8 mouse cellular contexts compared by ENCODE assay signal in the genomic region with DNA sequence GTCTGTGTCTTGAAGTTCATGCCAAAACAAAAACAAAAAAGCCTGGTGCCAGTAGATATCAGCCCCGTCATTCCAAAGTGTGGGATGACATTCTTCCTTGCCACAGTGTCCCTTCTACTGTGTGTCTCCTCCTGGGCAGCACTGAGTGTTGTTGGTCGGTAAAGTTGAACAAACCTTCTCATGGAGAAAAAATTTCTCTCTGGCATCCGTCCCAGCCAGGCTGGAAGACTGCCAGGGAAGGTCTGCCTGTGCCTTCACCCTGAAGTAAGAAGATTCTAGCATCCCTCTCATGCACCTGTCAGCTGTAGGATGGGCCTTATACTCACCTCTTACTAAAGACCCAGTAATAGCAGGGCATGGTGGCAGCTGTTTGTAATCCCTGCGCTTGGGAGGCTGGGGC. TPM values are rescaled to one million over a fixed set of nuclear protein-coding genes. Genes with fewer than 3 reads are reported as not detected.
A peak's percentile ranks its signal among the peaks of the same experiment; 100 is the strongest.
DNase-seq lines count a peak whose midpoint lies in the region; ATAC-seq lines count a peak whose summit lies in the region.
"Had no signal": no experiment of that assay in that cellular context is flagged by ENCODE, and none has a peak within 500 bp of the region (broad histone marks: within the 10 kb centered on the region; RNA-seq: fewer than 3 reads in every experiment).

No protein-coding gene starts in this region.

- DNase-seq in cerebellum, adult 11-12 months = peak; percentile 74
- peak; percentile 85 for DNase-seq in kidney, postnatal 14 days
- DNase-seq in urinary bladder, postnatal 36 days (ENCODE audit: low spot score in 2 of 2) = peak; percentile 51 to 68
- DNase-seq in neural tube, embryonic 10.5 days (ENCODE audit: extremely low spot score, low spot score) = no peak
- DNase-seq in layer of hippocampus, adult 18-20 months (ENCODE audit: low spot score in 2 of 2) = no peak

- no peaks in the 10 kb centered on the region for H3K27me3 ChIP-seq in neural tube, embryonic 13.5 days
- H3K27me3 ChIP-seq in neural tube, embryonic 15.5 days (replicated peaks) = no peaks in the 10 kb centered on the region
- H3K27me3 ChIP-seq: midbrain, embryonic 15.5 days had no signal

- ATAC-seq in neural tube, embryonic 13.5 days (ENCODE audit: low read depth) = no peak
- no peak for ATAC-seq in neural tube, embryonic 15.5 days (ENCODE audit: low FRiP score)
- ATAC-seq: midbrain, embryonic 15.5 days had no signal

- H3K4me2 ChIP-seq in neural tube, embryonic 13.5 days = no peak overlapping the region
- H3K4me2 ChIP-seq in neural tube, embryonic 15.5 days = no peak overlapping the region
- H3K4me2 ChIP-seq: midbrain, embryonic 15.5 days had no signal

- no peaks in the 10 kb centered on the region for H3K9me3 ChIP-seq in neural tube, embryonic 13.5 days
- H3K9me3 ChIP-seq in neural tube, embryonic 15.5 days (replicated peaks) = no peaks in the 10 kb centered on the region
- H3K9me3 ChIP-seq: midbrain, embryonic 15.5 days had no signal

- H3K9ac ChIP-seq in neural tube, embryonic 13.5 days = peak overlapping the region; percentile 12; the same call in 1 of the 2 replicates
- H3K9ac ChIP-seq in neural tube, embryonic 15.5 days (replicated peaks) = no peak overlapping the region
- H3K9ac ChIP-seq: midbrain, embryonic 15.5 days had no signal

- WGBS in neural tube, embryonic 13.5 days = 70% methylated on average over 4 of the region's 4 CpGs
- 72% methylated on average over 4 of the region's 4 CpGs for WGBS in neural tube, embryonic 15.5 days

- H3K27ac ChIP-seq in neural tube, embryonic 13.5 days (replicated peaks) = no peak overlapping the region
- no peak overlapping the region for H3K27ac ChIP-seq in neural tube, embryonic 15.5 days (replicated peaks)
- H3K27ac ChIP-seq: midbrain, embryonic 15.5 days had no signal

- no peak overlapping the region for H3K4me3 ChIP-seq in neural tube, embryonic 13.5 days
- no peak overlapping the region for H3K4me3 ChIP-seq in neural tube, embryonic 15.5 days (replicated peaks)
- H3K4me3 ChIP-seq: midbrain, embryonic 15.5 days had no signal

- no peaks in the 10 kb centered on the region for H3K36me3 ChIP-seq in neural tube, embryonic 13.5 days
- H3K36me3 ChIP-seq in neural tube, embryonic 15.5 days = no peaks in the 10 kb centered on the region
- H3K36me3 ChIP-seq: midbrain, embryonic 15.5 days had no signal

- H3K4me1 ChIP-seq in neural tube, embryonic 13.5 days (replicated peaks) = peaks cover 20% of the 10 kb centered on the region
- peaks cover 23% of the 10 kb centered on the region for H3K4me1 ChIP-seq in neural tube, embryonic 15.5 days

RNA-seq across cellular contexts. Expression of gene Sart1, which starts 4.4 kb away (rescaled TPM):
- 72.2 and 74.8 TPM in 2 replicates for polyA plus RNA-seq in neural tube, embryonic 13.5 days (2015; fragmentation: Nextera tagmentation; extraction: Ambion mirVana)
- polyA plus RNA-seq in neural tube, embryonic 15.5 days (2015; fragmentation: Nextera tagmentation; extraction: Ambion mirVana) = 66.5 and 72.8 TPM in 2 replicates
- total RNA-seq in layer of hippocampus, adult 18-20 months (2021) = 100 to 1,000 TPM in 1 of 2 experiments, 10 to 100 TPM in 1; 96.9 to 117 TPM

RNA-seq across cellular contexts. Expression of gene Tsga10ip, which starts 9.4 kb away (rescaled TPM):
- polyA plus RNA-seq in neural tube, embryonic 13.5 days (2015; fragmentation: Nextera tagmentation; extraction: Ambion mirVana) = 0.20 TPM in 1 of 2 replicates, not detected in the other
- 0.59 TPM in 1 of 2 replicates, not detected in the other for polyA plus RNA-seq in neural tube, embryonic 15.5 days (2015; fragmentation: Nextera tagmentation; extraction: Ambion mirVana)
- total RNA-seq in layer of hippocampus, adult 18-20 months (2021) = under 1 TPM; 0.30 TPM
- polyA plus RNA-seq: midbrain, embryonic 15.5 days had no signal

RNA-seq across cellular contexts. Expression of gene Banf1, which starts 25.9 kb away (rescaled TPM):
- 311 and 317 TPM in 2 replicates for polyA plus RNA-seq in neural tube, embryonic 13.5 days (2015; fragmentation: Nextera tagmentation; extraction: Ambion mirVana)
- 312 and 353 TPM in 2 replicates for polyA plus RNA-seq in neural tube, embryonic 15.5 days (2015; fragmentation: Nextera tagmentation; extraction: Ambion mirVana)
- 10 to 100 TPM; 80.7 to 87.6 TPM for total RNA-seq in layer of hippocampus, adult 18-20 months (2021)

RNA-seq across cellular contexts. Expression of gene Eif1ad, which starts 26.4 kb away (rescaled TPM):
- 51.1 and 55.2 TPM in 2 replicates for polyA plus RNA-seq in neural tube, embryonic 13.5 days (2015; fragmentation: Nextera tagmentation; extraction: Ambion mirVana)
- 42.6 and 42.8 TPM in 2 replicates for polyA plus RNA-seq in neural tube, embryonic 15.5 days (2015; fragmentation: Nextera tagmentation; extraction: Ambion mirVana)
- 10 to 100 TPM; 20.2 to 22.0 TPM for total RNA-seq in layer of hippocampus, adult 18-20 months (2021)

RNA-seq across cellular contexts. Expression of gene Drap1, which starts 31.9 kb away (rescaled TPM):
- polyA plus RNA-seq in neural tube, embryonic 13.5 days (2015; fragmentation: Nextera tagmentation; extraction: Ambion mirVana) = 318 and 326 TPM in 2 replicates
- polyA plus RNA-seq in neural tube, embryonic 15.5 days (2015; fragmentation: Nextera tagmentation; extraction: Ambion mirVana) = 300 and 329 TPM in 2 replicates
- 100 to 1,000 TPM; 347 to 383 TPM for total RNA-seq in layer of hippocampus, adult 18-20 months (2021)

Comparison
In these comparisons a context has a peak if more than half of its experiments do, and no peak if none do; other contexts are left out.
1. DNase-seq: peak in cerebellum, adult 11-12 months (single experiment), kidney, postnatal 14 days (single experiment) and urinary bladder, postnatal 36 days (2 of 2); none in neural tube, embryonic 10.5 days (single experiment) and layer of hippocampus, adult 18-20 months (0 of 2).